Mouse (Mus musculus) kidney, embryonic 16.5 days (tissue): ENCODE data around the gene Tmem51. TPM values are rescaled to one million over a fixed set of nuclear protein-coding genes. Genes with fewer than 3 reads are reported as not detected.
A peak's percentile ranks its signal among the peaks of the same experiment; 100 is the strongest.

ENCODE experiments used
- ATAC-seq: fragments of 200-750 bp; cut with Nextera tagmentation; 2 replicates; pipeline ENCODE4 v1.8.0; 2017; ENCODE audit warnings: moderate TSS enrichment; ENCODE audit not compliant: low FRiP score, low TSS enrichment
- H3K27ac ChIP-seq: fragments of 300-500 bp; sonication (generic); 2 replicates; pipeline ENCODE4 v1.5.1; 2014; ENCODE audit warnings: low read length
- H3K27me3 ChIP-seq: fragments of 300-500 bp; sonication (generic); 2 replicates; pipeline ENCODE4 v1.6.1; 2014; ENCODE audit warnings: low read length, control low read depth, mixed read lengths; ENCODE audit not compliant: insufficient read depth
- H3K36me3 ChIP-seq: fragments of 300-500 bp; sonication (generic); 2 replicates; pipeline ENCODE4 v1.6.1; 2014; ENCODE audit warnings: low read length, control low read depth, mixed read lengths; ENCODE audit not compliant: insufficient read depth
- H3K4me1 ChIP-seq: fragments of 300-500 bp; sonication (generic); 2 replicates; pipeline ENCODE4 v1.6.1; 2014; ENCODE audit warnings: low read length, control low read depth, mixed read lengths; ENCODE audit not compliant: insufficient read depth
- H3K4me2 ChIP-seq: fragments of 300-500 bp; sonication (generic); replicated peaks from 2 replicates; pipeline ENCODE4 v1.6.1; 2014; ENCODE audit warnings: low read depth, low read length
- H3K4me3 ChIP-seq: fragments of 300-500 bp; sonication (generic); 2 replicates; pipeline ENCODE4 v1.5.1; 2014; ENCODE audit warnings: mild to moderate bottlenecking, low read length
- H3K9ac ChIP-seq: fragments of 300-500 bp; sonication (generic); replicated peaks from 2 replicates; pipeline ENCODE4 v1.6.1; 2014; ENCODE audit warnings: low read length
- H3K9me3 ChIP-seq: fragments of 300-500 bp; sonication (generic); 2 replicates; pipeline ENCODE4 v1.6.1; 2016; ENCODE audit warnings: low read length, control low read depth
- WGBS: fragments of 180-500 bp; shearing (Covaris S2); extraction: QIAGEN DNeasy Blood & Tissue Kit; methylation state at CpG from one replicate; pipeline ENCODE4 v1.1.7; 2014; 5-methylcytosine and 5-hydroxymethylcytosine counted together
- polyA plus RNA-seq: library from polyadenylated mRNA; unstranded; fragments of >200 nt; fragmentation: Nextera tagmentation; extraction: Ambion mirVana; gene quantifications from 2 replicates; pipeline ENCODE4 v1.2.1, GENCODE M21; 2015

The Tmem51 gene
- polyA plus RNA-seq, 1 experiment from 2014 or later = 41.6 TPM

GRCm38 (mm10) chr4:142098303-142098702, 14.2 kb upstream of the Tmem51 start:
- H3K4me1 ChIP-seq = peaks cover 22% of the 10 kb centered on the region
- H3K4me3 ChIP-seq = no peak overlapping the region
- H3K9me3 ChIP-seq = no peaks in the 10 kb centered on the region
- H3K27me3 ChIP-seq = no peaks in the 10 kb centered on the region
- 15% methylated on average over 8 of the region's 8 CpGs for WGBS
- H3K36me3 ChIP-seq = no peaks in the 10 kb centered on the region
- no peak overlapping the region for H3K9ac ChIP-seq
- H3K27ac ChIP-seq = 0 out of 2 replicates have a peak overlapping the region, but pooled peaks have one; percentile 11
- 0 out of 2 replicates have a peak, but pooled peaks have one; percentile 47 for ATAC-seq
- H3K4me2 ChIP-seq = peak overlapping the region; percentile 26

GRCm38 (mm10) chr4:142097871-142098270, 13.8 kb upstream of the Tmem51 start:
- 18% methylated on average over 5 of the region's 5 CpGs for WGBS

GRCm38 (mm10) chr4:142095513-142096241, 11.6 kb upstream of the Tmem51 start:
- H3K4me2 ChIP-seq = no peak overlapping the region
- H3K36me3 ChIP-seq = no peaks in the 10 kb centered on the region
- H3K27ac ChIP-seq = peak overlapping the region; percentile 71
- H3K9ac ChIP-seq = peak overlapping the region; percentile 47
- peaks cover 22% of the 10 kb centered on the region for H3K4me1 ChIP-seq
- no peaks in the 10 kb centered on the region for H3K27me3 ChIP-seq
- H3K4me3 ChIP-seq = no peak overlapping the region
- 29% methylated on average over 15 of the region's 15 CpGs for WGBS
- ATAC-seq = peak; percentile 43; the same call in 1 of the 2 replicates
- H3K9me3 ChIP-seq = no peaks in the 10 kb centered on the region

More at GRCm38 (mm10) chr4:142097871-142098270, 13.8 kb upstream of the Tmem51 start:
- H3K4me2 ChIP-seq = peak overlapping the region; percentile 26
- ATAC-seq = 0 out of 2 replicates have a peak, but pooled peaks have one; percentile 13
- H3K9me3 ChIP-seq = no peaks in the 10 kb centered on the region
- 0 out of 2 replicates have a peak overlapping the region, but pooled peaks have one; percentile 17 for H3K27ac ChIP-seq
- no peaks in the 10 kb centered on the region for H3K36me3 ChIP-seq
- H3K9ac ChIP-seq = no peak overlapping the region
- no peaks in the 10 kb centered on the region for H3K27me3 ChIP-seq
- peaks cover 22% of the 10 kb centered on the region for H3K4me1 ChIP-seq
- no peak overlapping the region for H3K4me3 ChIP-seq

- ATAC-seq = no peak
- Histone ChIP-seq H3K9me3 (no peaks in the 10 kb centered on the region), H3K9ac (no peak overlapping the region), H3K36me3 (no peaks in the 10 kb centered on the region), H3K4me2 (no peak overlapping the region), H3K4me3 (no peak overlapping the region), H3K27me3 (no peaks in the 10 kb centered on the region), H3K27ac (no peak overlapping the region), H3K4me1 (peaks cover 22% of the 10 kb centered on the region)
- WGBS = 70% methylated on average over 11 of the region's 11 CpGs
These were observed 10.3 kb upstream of the Tmem51 start for GRCm38 (mm10) chr4:142094386-142094785.

- Histone ChIP-seq H3K9me3 (no peaks in the 10 kb centered on the region), H3K4me2 (no peak overlapping the region), H3K4me3 (no peak overlapping the region), H3K36me3 (no peaks in the 10 kb centered on the region), H3K9ac (no peak overlapping the region), H3K27me3 (no peaks in the 10 kb centered on the region), H3K4me1 (peaks cover 12% of the 10 kb centered on the region), H3K27ac (no peak overlapping the region)
- ATAC-seq = 0 out of 2 replicates have a peak, but pooled peaks have one; percentile 5
- 38% methylated on average over 2 of the region's 2 CpGs for WGBS
These were observed 7.0 kb upstream of the Tmem51 start for GRCm38 (mm10) chr4:142091100-142091499.

- WGBS = 82% methylated on average over 6 of the region's 6 CpGs
- no peak for ATAC-seq
- H3K4me2 ChIP-seq = no peak overlapping the region
- H3K4me1 ChIP-seq = peaks cover under 1% of the 10 kb centered on the region; the same call in 1 of the 2 replicates
- no peak overlapping the region for H3K9ac ChIP-seq
- no peaks in the 10 kb centered on the region for H3K36me3 ChIP-seq
- H3K4me3 ChIP-seq = no peak overlapping the region
- H3K27me3 ChIP-seq = no peaks in the 10 kb centered on the region
- no peak overlapping the region for H3K27ac ChIP-seq
- no peaks in the 10 kb centered on the region for H3K9me3 ChIP-seq
These were observed 5.9 kb upstream of the Tmem51 start for GRCm38 (mm10) chr4:142089966-142090365.

GRCm38 (mm10) chr4:142088836-142089235, 4.7 kb upstream of the Tmem51 start:
- 55% methylated on average over 6 of the region's 6 CpGs for WGBS
- ATAC-seq = no peak
- no peaks in the 10 kb centered on the region; the same call in 1 of the 2 replicates for H3K4me1 ChIP-seq
- H3K4me2 ChIP-seq = no peak overlapping the region
- no peaks in the 10 kb centered on the region for H3K36me3 ChIP-seq
- H3K9ac ChIP-seq = no peak overlapping the region
- H3K9me3 ChIP-seq = no peaks in the 10 kb centered on the region
- no peaks in the 10 kb centered on the region for H3K27me3 ChIP-seq
- no peak overlapping the region for H3K27ac ChIP-seq
- H3K4me3 ChIP-seq = no peak overlapping the region

GRCm38 (mm10) chr4:142088409-142088808, 4.3 kb upstream of the Tmem51 start:
- Histone ChIP-seq H3K27ac (no peak overlapping the region), H3K36me3 (no peaks in the 10 kb centered on the region), H3K4me2 (no peak overlapping the region), H3K9ac (no peak overlapping the region), H3K4me1 (peaks cover 2% of the 10 kb centered on the region), H3K4me3 (no peak overlapping the region), H3K27me3 (no peaks in the 10 kb centered on the region), H3K9me3 (no peaks in the 10 kb centered on the region)
- 69% methylated on average over 4 of the region's 4 CpGs for WGBS
- ATAC-seq = no peak

GRCm38 (mm10) chr4:142084936-142085563, 946 bp upstream of the Tmem51 start:
- 7% methylated on average over 20 of the region's 20 CpGs for WGBS

GRCm38 (mm10) chr4:142083762-142084130, 358 bp downstream of the Tmem51 start:
- H3K4me1 ChIP-seq = peaks cover 25% of the 10 kb centered on the region
- peak overlapping the region; percentile 85 for H3K9ac ChIP-seq
- H3K27ac ChIP-seq = peak overlapping the region; percentile 93
- no peaks in the 10 kb centered on the region for H3K36me3 ChIP-seq
- 0% methylated on average over 22 of the region's 29 CpGs for WGBS
- H3K9me3 ChIP-seq = no peaks in the 10 kb centered on the region
- ATAC-seq = peak; percentile 75
- H3K4me3 ChIP-seq = peak overlapping the region; percentile 79
- no peaks in the 10 kb centered on the region for H3K27me3 ChIP-seq
- H3K4me2 ChIP-seq = peak overlapping the region; percentile 96

More at GRCm38 (mm10) chr4:142084936-142085563, 946 bp upstream of the Tmem51 start:
- peak overlapping the region; percentile 79 for H3K4me3 ChIP-seq
- no peaks in the 10 kb centered on the region for H3K36me3 ChIP-seq
- peak overlapping the region; percentile 93 for H3K27ac ChIP-seq
- H3K9me3 ChIP-seq = no peaks in the 10 kb centered on the region
- peak overlapping the region; percentile 96 for H3K4me2 ChIP-seq
- H3K4me1 ChIP-seq = peaks cover 25% of the 10 kb centered on the region
- no peaks in the 10 kb centered on the region for H3K27me3 ChIP-seq
- ATAC-seq = 0 out of 2 replicates have a peak, but pooled peaks have one; percentile 7
- peak overlapping the region; percentile 85 for H3K9ac ChIP-seq
